Mouse (Mus musculus) stomach, embryonic 16.5 days (tissue): ENCODE data around the gene Cdh5. TPM values are rescaled to one million over a fixed set of nuclear protein-coding genes. Genes with fewer than 3 reads are reported as not detected.
"Not testable (repeated sequence)": the region's sequence is repeated elsewhere in the genome, so short reads cannot be mapped to it uniquely, and the experiment has no call there.

ENCODE experiments used
- ATAC-seq: fragments of 200-750 bp; cut with Nextera tagmentation; 2 replicates; pipeline ENCODE4 v1.8.0; 2017; ENCODE audit warnings: moderate number of reproducible peaks, moderate TSS enrichment; ENCODE audit not compliant: insufficient read depth, low FRiP score
- H3K27ac ChIP-seq: fragments of 300-500 bp; sonication (generic); 2 replicates; pipeline ENCODE4 v1.5.1; 2014; ENCODE audit warnings: low read length
- H3K27me3 ChIP-seq: fragments of 300-500 bp; sonication (generic); 2 replicates; pipeline ENCODE4 v1.6.1; 2014; ENCODE audit warnings: low read length, control low read depth, mixed read lengths; ENCODE audit not compliant: control insufficient read depth, insufficient read depth
- H3K36me3 ChIP-seq: fragments of 300-500 bp; sonication (generic); 2 replicates; pipeline ENCODE4 v1.6.1; 2014; ENCODE audit warnings: low read length; ENCODE audit not compliant: control insufficient read depth, insufficient read depth
- H3K4me1 ChIP-seq: fragments of 300-500 bp; sonication (generic); 2 replicates; pipeline ENCODE4 v1.6.1; 2014; ENCODE audit warnings: low read length, control low read depth, mixed read lengths; ENCODE audit not compliant: control insufficient read depth, insufficient read depth
- H3K4me2 ChIP-seq: fragments of 300-500 bp; sonication (generic); 2 replicates; pipeline ENCODE4 v1.6.1; 2014; ENCODE audit warnings: low read depth, low read length, mixed read lengths
- H3K4me3 ChIP-seq: fragments of 300-500 bp; sonication (generic); replicated peaks from 2 replicates; pipeline ENCODE4 v1.5.1; 2014; ENCODE audit warnings: mild to moderate bottlenecking, low read length
- H3K9ac ChIP-seq: fragments of 300-500 bp; sonication (generic); 2 replicates; pipeline ENCODE4 v1.6.1; 2014; ENCODE audit warnings: low read length
- H3K9me3 ChIP-seq: fragments of 300-500 bp; sonication (generic); replicated peaks from 2 replicates; pipeline ENCODE4 v1.6.1; 2016; ENCODE audit warnings: low read length, control low read depth; ENCODE audit not compliant: control insufficient read depth
- WGBS: fragments of 180-500 bp; shearing (Covaris S2); extraction: QIAGEN DNeasy Blood & Tissue Kit; methylation state at CpG from one replicate; pipeline ENCODE4 v1.1.7; 2014; 5-methylcytosine and 5-hydroxymethylcytosine counted together
- polyA plus RNA-seq: library from polyadenylated mRNA; unstranded; fragments of >200 nt; fragmentation: Nextera tagmentation; extraction: Ambion mirVana; gene quantifications from 2 replicates; pipeline ENCODE4 v1.2.1, GENCODE M21; 2015

The Cdh5 gene
- polyA plus RNA-seq, 1 experiment from 2014 or later: 25.1 TPM

DNA sequence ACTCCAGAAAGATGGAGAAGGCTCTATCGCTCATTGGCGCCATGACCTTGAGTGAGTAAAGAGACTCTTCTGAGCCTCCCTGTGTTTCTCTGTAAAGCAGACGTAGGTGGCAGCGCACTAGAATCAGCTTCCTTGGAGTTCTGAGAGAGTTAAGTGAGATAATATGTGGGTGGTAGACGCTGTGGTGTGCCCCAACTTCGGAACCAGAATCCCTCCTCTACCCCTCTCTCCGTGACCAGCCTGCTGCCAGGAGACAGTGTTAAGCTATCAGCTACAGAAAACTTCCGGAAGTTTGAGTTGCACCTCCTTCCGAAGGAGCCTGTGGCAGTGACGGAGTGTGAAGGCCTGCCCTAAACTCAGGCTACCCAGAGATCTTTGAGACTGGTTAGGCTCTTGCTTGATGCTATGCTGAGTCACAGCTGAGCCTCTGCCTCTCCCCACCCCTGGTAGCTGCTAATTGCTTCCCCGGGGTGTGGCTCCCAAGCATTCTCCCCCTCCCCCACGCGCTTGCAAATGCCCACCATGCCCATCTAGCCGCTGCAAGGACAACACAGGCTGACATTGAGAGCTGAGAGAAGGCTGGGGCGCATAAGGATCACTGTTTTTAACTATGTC is 32.9 kb upstream of the Cdh5 start:
- H3K27ac ChIP-seq: no peak overlapping the region
- H3K9me3 ChIP-seq: no peaks in the 10 kb centered on the region
- no peak for ATAC-seq
- no peaks in the 10 kb centered on the region for H3K27me3 ChIP-seq
- WGBS: 68% methylated on average over 15 of the region's 15 CpGs
- H3K4me1 ChIP-seq: no peaks in the 10 kb centered on the region
- no peak overlapping the region; the same call in 1 of the 2 replicates for H3K9ac ChIP-seq
- no peak overlapping the region for H3K4me2 ChIP-seq
- no peak overlapping the region for H3K4me3 ChIP-seq
- H3K36me3 ChIP-seq: no peaks in the 10 kb centered on the region

DNA sequence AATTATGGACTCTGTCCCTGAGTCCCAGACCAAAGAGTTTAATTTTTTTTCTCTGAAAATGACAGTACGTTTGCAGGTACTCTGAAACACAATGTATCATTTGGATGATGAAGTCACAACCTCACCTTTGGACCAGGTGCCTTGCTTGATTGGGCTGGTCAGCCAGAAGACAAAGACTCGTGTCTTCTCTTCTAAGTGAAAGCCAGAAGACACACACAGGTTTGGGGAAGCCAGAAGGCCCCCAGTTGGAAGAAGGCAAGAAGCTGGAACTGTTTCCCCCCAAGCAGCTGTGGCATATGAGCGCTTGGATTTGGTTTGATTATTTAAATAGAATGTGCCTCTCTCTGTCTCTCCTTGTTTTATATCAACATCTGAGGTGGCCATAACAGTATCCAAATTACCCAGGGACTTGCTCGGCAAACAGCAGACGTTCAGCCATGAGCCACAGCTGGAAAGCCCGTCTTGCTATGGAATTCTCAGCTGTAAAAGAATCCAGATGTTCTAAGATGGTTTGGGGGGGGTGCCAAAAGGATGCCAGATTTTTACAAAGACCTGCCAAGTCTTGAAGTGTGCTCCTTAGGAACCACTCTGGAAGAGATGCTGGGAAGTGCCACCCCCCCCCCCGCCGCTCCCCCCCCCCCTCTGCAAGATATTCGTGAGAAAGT is 31.1 kb upstream of the Cdh5 start:
- not testable (repeated sequence) for H3K4me1 ChIP-seq, H3K9me3 ChIP-seq, H3K36me3 ChIP-seq, H3K27ac ChIP-seq, H3K9ac ChIP-seq, ATAC-seq, H3K4me3 ChIP-seq, H3K27me3 ChIP-seq, H3K4me2 ChIP-seq
- 57% methylated on average over 9 of the region's 9 CpGs for WGBS

DNA sequence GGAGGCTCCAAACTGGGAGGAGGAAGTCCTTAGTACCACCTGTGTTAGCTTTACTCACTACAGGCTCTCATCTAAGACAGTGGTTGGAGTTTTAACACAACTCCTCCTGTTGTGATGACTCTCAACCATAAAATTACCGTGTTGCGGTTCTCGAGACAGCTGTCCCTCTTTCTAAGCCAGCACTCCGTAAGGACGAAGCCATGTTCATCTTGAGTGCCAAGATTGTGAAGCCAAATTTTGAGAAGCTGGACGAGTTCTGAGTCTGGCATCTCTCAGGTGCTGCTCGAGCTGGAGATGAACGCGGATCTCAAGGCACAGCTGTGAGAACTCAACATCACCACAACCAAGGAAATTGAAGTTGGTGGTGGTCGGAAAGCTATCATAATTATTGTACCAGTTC is 30.5 kb upstream of the Cdh5 start:
- Histone ChIP-seq H3K4me2 (no peak overlapping the region), H3K4me3 (no peak overlapping the region), H3K4me1 (no peaks in the 10 kb centered on the region), H3K27ac (no peak overlapping the region), H3K9me3 (no peaks in the 10 kb centered on the region), H3K9ac (no peak overlapping the region), H3K36me3 (no peaks in the 10 kb centered on the region), H3K27me3 (no peaks in the 10 kb centered on the region)
- ATAC-seq: no peak
- WGBS: 79% methylated on average over 10 of the region's 10 CpGs

DNA sequence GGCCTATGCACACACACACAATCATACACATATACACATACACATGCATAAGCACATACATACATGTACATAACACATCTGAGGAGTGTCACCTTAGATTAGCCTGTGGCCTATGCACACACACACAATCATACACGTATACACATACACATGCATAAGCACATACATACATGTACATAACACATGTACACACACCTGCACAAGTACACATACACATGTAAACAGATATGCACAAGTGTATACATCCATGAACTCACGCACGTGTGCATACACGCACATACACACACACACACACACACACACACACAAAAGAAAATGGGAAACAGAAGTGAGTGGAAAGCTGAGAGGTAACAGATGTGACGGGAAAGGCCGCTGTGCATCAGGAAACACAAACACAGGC is 26.3 kb upstream of the Cdh5 start:
- H3K4me3 ChIP-seq: no peak overlapping the region
- H3K9ac ChIP-seq: no peak overlapping the region
- no peaks in the 10 kb centered on the region for H3K9me3 ChIP-seq
- no peaks in the 10 kb centered on the region for H3K36me3 ChIP-seq
- no peak for ATAC-seq
- H3K27me3 ChIP-seq: no peaks in the 10 kb centered on the region
- H3K4me2 ChIP-seq: no peak overlapping the region
- H3K27ac ChIP-seq: no peak overlapping the region
- 86% methylated on average over 6 of the region's 6 CpGs for WGBS
- peaks cover 8% of the 10 kb centered on the region; the same call in 1 of the 2 replicates for H3K4me1 ChIP-seq

DNA sequence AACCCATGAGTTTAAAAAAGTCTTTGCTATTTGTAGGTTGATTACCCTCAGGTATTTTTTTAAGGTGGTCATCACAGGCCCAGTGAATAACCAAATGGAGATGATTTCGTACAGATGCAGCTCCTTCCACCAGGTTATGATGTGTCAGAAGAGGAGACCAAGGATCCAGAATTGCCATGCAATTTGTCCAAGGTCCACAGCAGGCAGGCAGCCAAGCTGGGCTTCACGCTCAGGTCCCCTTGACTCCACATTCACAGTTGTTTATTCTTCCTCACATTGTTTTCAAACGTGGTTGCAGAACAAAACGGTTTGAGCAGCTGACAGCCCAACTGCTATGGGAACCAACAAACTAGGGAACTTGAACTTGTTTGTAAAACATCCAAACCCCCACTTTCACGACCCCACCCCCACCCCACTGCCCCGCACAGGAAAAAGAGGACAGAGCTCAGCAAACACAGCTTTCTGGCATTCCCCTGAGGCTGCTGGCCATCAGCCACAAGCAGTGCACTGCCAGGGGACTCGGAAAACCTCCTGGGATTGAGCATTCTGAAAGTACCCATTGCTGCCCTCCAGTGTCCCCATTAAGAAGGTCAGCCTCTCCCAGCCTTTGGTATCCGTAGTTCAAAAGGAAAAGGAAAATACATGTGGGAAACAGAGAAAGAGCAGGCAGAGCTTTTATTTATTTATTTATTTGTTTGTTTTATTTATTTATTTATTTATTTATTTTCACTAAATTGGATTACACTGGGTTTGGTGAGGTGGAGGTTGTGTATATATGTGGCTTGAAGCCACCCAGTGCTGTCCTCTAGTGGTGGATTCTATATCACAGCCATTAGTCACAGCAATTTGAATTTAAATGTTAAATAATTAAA is 24.6 kb upstream of the Cdh5 start:
- Histone ChIP-seq H3K36me3 (no peaks in the 10 kb centered on the region), H3K9ac (no peak overlapping the region), H3K4me1 (peaks cover 8% of the 10 kb centered on the region; the same call in 1 of the 2 replicates), H3K27ac (no peak overlapping the region), H3K27me3 (no peaks in the 10 kb centered on the region), H3K4me3 (no peak overlapping the region), H3K9me3 (no peaks in the 10 kb centered on the region), H3K4me2 (0 out of 2 replicates have a peak overlapping the region, but pooled peaks have one; percentile 15)
- 0 out of 2 replicates have a peak, but pooled peaks have one; percentile 33 for ATAC-seq
- 19% methylated on average over 8 of the region's 8 CpGs for WGBS

DNA sequence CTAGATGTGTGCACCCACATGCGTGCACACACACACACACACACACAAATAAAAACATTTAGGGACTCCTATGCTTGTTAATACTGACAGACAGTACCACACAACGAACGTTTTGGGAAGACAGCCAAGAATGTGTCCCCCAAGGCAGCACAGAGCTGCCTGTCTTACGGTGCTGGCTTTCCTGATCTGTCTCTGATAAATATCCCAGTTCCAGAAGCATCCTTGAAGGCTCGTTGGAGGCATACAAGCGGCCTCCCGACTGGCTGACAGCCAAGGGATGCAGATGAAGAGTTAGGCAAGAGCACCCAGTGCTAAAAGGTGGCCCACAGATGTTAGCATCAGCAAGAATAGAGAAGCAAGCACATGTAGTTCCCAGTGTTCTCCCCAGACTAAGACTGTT is 23.3 kb upstream of the Cdh5 start:
- no peak for ATAC-seq
- Histone ChIP-seq H3K27me3 (no peaks in the 10 kb centered on the region), H3K36me3 (no peaks in the 10 kb centered on the region), H3K9me3 (no peaks in the 10 kb centered on the region), H3K9ac (no peak overlapping the region), H3K4me3 (no peak overlapping the region), H3K27ac (no peak overlapping the region), H3K4me1 (peaks cover 8% of the 10 kb centered on the region; the same call in 1 of the 2 replicates), H3K4me2 (no peak overlapping the region)
- 52% methylated on average over 7 of the region's 7 CpGs for WGBS

DNA sequence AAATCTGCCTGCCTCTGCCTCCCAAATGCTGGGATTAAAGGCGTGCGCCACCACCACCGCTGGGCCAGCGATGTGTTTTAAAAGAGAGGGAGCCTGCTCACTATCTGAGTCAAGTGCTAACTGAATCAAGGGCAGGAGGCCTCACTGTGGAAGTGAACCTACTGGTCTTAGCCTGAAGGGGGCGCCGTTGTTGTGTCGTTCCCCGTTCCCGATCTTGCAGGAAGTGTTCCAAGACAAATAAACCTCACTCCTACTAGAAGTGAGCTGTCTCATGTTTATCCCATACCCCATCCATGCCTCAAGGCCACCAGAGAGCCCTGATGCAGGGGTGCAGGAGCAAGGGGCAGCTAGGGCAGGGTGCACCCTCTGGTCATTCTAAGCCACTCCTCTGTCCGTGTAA is 16.1 kb upstream of the Cdh5 start:
- H3K4me1 ChIP-seq: no peaks in the 10 kb centered on the region
- H3K36me3 ChIP-seq: no peaks in the 10 kb centered on the region
- 68% methylated on average over 10 of the region's 10 CpGs for WGBS
- H3K27me3 ChIP-seq: no peaks in the 10 kb centered on the region
- H3K9me3 ChIP-seq: no peaks in the 10 kb centered on the region
- no peak overlapping the region for H3K9ac ChIP-seq
- H3K4me3 ChIP-seq: no peak overlapping the region
- no peak overlapping the region for H3K4me2 ChIP-seq
- ATAC-seq: no peak
- H3K27ac ChIP-seq: no peak overlapping the region

DNA sequence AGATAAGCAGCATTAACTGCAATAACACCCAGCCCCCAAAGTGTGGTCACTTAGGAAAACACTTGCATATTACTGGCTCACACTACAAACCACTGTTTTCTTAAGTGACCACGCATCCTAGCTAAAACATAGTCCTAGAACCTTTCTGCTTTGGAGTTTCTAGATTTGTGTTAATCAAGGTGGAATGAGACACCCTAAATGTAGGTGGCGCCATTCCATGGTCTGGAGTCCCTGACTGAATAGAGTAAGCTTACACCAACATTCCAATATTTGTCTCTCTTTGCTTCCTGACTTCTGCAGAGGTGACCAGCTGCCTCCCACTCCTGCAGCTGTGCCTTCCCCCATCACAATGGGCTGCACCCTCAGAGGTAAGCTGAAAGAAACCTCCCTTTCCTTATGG is 14.8 kb upstream of the Cdh5 start:
- no peak overlapping the region for H3K27ac ChIP-seq
- no peak overlapping the region for H3K4me3 ChIP-seq
- no peak for ATAC-seq
- no peak overlapping the region for H3K4me2 ChIP-seq
- no peaks in the 10 kb centered on the region for H3K27me3 ChIP-seq
- H3K4me1 ChIP-seq: no peaks in the 10 kb centered on the region
- no peak overlapping the region for H3K9ac ChIP-seq
- H3K9me3 ChIP-seq: no peaks in the 10 kb centered on the region
- 81% methylated on average over 2 of the region's 2 CpGs for WGBS
- H3K36me3 ChIP-seq: no peaks in the 10 kb centered on the region

DNA sequence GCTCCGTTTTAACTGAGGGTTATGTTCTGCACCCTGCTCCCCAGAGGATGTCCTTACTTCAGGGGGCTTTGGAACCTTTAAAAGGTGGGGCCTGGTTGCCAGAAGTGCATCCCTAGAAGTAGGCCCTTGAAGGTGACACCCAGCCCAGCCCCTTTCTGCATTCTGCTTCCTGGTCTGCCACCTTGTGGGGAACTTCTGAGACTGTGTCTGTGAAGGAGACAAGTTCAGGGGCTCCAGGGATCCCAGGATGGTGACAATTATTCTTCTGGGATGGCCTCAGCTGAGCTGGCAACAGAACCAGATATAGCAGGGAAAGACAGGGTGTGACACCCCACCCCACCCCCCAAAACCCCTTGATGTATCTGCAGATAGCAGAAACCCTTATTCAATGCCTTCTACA is 14.3 kb upstream of the Cdh5 start:
- Histone ChIP-seq H3K9me3 (no peaks in the 10 kb centered on the region), H3K4me3 (no peak overlapping the region), H3K4me1 (no peaks in the 10 kb centered on the region), H3K27ac (no peak overlapping the region), H3K4me2 (no peak overlapping the region), H3K36me3 (no peaks in the 10 kb centered on the region), H3K27me3 (no peaks in the 10 kb centered on the region), H3K9ac (no peak overlapping the region)
- ATAC-seq: no peak
- 23% methylated on average over 1 of the region's 1 CpGs for WGBS
